Mouse (Mus musculus): ENCODE measurements around the gene Rab1a.
A peak's percentile ranks its signal among the peaks of the same experiment; 100 is the strongest.
"Not testable (repeated sequence)": the region's sequence is repeated elsewhere in the genome, so short reads cannot be mapped to it uniquely, and the experiment has no call there.

Gene Rab1a

DNA sequence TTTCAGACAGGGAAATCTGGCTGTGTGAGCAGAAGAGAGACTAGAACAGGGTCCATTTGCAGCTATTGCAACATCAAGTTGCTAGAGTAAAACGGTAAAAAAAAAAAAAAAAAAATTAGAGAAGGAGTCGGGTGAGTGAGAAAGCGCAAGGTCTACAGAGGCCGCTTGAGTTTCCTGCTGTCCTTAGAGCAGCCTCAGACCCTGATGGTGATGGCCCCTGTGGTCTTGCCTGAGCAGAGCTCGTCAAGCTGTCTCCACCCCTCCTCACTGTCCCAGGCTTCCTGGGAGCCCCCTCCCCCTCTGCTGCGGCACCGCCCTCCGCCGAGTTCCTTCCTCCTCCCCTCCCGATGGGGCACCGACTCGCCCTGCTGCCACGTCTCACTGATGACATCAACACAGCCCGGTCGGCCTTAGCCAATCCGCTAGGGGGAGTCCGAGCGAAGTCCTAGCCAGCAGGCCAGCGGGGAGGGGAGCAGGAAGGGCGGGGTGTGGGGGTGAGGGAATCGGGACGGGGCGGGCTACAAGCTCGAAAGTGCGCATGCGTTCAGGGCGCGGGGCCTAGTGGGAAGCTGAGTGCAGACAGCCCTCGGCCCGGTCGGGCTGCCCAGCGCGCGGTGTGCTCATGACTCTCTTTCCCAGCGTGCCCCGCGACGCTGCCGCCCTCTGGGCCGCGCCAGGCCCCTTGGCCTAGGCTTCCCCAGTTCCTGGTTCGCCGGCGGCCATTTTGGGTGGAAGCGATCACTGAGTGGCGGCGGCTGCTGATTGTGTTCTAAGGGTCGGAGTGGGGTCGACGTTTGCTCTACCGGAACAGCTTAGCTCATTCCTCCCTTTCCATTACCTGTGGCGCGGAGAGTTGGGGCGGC, at the start of gene Rab1a:
Gene Rab1a (plus strand): TSS at position 720 of the 863 bp plus-strand sequence.
- peak; percentile 95 for DNase-seq (ENCODE audit: extremely low read depth, low read depth)

DNA sequence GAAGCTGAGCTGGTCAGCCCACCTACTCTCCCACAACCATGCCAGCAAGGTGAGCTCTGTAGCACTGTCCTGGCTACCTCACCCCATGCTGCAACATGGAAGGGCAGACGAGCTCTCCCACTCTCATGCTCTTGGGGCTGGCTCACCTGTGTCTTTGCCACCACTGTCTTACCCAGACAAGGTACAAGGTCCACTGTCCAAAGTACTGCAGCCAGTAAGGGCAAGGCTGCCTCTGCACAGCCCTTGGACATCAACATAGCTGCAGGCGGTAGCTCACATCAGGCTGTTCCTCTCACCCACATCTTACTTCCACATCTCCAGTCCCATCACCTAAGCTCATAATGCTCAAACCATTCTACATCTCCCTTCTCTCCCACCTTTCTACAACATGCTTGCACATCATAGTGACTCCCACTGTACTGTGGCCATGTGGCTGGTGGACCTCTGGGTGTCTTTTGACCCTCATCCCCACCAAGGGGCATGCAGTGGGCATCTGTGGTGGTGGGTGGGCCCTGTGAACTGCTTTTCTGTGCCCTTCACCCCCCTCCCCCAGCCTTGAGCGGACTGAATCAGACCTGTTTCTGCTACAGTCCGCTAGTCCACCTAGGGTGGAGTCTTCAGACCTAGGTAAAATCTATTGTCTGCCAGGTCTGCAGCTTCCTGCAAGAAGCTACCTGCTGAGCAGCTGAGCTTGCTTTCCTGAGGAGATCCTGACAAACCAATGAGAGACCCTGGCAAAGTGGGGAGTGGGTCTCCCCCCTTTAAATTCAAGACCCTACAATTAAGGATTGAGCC, 48.9 kb upstream of the Rab1a start:
- DNase-seq (ENCODE audit: extremely low read depth, low read depth) = no peak

DNA sequence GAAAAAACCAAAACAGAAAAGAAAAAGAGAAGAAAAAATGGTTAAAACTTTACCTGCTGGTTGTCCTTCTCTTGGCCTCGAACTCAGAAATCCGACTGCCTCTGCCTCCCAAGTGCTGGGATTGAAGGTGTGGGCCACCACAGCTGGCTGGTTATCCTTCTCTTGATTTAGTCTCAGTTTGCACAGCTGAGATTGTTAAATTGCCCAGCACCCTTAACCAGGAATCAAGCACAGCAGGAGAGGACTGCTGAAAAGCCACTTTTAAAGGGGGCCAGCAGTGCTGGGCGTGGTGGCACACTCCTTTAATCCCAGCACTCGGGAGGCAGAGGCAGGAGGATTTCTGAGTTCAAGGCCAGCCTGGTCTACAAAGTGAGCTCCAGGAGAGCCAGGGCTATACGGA, 47.7 kb upstream of the Rab1a start:
- DNase-seq (ENCODE audit: extremely low read depth, low read depth) = not testable (repeated sequence)

DNA sequence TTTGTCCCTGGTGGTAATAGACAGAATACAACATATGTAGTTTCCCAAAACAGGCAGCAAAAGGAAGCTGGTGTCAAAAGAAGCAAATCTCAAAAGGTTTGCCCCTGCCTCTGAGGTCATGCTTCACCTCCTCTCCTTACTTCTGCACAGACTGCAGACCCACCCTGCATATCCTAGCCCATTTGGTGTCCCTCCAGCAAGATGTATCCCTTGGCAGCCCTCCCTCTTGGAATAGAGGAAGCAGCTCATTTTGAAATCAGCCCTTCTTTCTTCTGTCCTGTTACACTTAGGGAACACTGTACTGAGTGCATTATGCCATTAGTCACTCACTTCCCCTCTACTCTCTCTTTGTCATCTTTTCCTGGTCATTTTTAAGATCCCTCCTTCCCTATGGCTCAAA, 42.4 kb upstream of the Rab1a start:
- no peak for DNase-seq (ENCODE audit: extremely low read depth, low read depth)

DNA sequence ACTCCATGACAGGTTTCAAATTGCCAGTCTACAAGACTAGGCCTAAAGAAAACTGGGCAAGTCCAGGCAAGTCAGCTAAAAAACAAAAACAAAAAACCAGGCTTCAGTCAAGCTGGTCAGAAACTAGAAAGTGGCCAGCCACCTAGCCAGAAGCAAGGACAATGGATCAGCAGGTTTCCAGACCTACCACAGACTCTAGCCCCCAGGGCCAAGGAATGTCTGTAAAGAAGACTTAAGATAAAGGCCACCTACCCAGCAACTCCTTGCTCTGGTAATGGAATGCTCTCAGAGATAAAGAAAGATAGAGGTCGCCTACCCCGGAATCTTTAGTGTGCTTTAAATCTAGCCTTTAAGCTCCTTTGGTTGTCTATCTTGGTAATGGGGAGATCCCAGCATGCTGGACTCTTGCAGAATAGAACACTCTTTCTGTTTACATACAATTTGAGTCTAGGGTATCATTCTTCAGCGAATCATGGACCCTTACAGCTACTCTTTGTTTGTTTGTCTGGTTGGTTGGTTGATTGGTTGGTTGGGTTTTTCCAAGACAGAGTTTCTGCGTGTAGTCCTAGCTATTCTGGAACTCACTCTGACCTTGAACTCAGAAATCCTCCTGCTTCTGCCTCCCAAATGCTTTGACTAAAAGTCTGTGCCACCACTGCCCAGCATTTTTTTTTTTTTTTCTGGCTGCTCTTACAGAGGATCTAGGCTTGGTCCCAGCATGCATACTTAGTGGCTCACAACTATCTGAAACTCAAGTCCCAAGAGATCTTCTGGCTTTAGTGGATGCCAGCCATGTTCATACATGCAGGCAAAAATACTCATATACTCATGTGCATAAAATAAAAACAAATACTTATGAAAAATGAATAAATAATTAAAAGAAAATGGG, 36.0 kb upstream of the Rab1a start:
- no peak for DNase-seq (ENCODE audit: extremely low read depth, low read depth)

DNA sequence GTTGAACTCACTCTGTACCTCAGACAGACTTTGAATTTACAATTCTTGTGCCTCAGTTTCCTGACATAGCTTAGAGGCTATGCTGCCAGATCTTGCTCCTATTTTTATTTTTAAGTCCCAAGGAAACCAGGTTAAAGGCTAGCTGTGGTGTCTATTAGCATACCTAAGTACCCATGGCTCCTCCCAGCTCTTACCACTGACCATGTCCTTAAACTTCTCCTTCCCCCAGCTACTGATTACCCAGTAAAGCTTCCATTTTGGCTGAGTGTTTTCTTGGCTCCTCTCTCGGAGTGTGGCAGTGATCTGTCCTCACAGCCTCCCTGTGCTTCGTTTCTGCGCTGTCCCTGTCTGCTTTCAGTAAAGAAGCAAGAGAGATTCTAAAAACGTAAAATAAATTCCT, 35.2 kb upstream of the Rab1a start:
- no peak for DNase-seq (ENCODE audit: extremely low read depth, low read depth)

DNA sequence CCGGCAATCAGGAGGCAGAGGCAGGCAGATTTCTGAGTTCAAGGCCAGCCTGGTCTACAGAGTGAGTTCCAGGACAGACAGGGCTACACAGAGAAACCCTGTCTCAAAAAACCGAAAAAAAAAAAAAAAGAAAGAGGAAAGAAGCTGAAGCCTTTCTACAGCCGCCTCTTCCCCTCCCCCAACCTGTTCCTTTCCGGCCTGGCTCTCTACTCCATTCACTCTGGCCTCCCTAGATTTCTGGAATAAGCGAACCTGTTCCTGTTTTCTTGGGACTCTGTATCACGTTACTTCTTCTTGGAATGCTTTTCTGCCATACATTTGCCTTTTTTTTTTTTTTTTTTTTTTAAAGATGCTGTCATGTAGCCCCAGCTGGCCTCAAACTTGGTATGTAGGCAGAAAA, 34.8 kb upstream of the Rab1a start:
- not testable (repeated sequence) for DNase-seq (ENCODE audit: extremely low read depth, low read depth)

DNA sequence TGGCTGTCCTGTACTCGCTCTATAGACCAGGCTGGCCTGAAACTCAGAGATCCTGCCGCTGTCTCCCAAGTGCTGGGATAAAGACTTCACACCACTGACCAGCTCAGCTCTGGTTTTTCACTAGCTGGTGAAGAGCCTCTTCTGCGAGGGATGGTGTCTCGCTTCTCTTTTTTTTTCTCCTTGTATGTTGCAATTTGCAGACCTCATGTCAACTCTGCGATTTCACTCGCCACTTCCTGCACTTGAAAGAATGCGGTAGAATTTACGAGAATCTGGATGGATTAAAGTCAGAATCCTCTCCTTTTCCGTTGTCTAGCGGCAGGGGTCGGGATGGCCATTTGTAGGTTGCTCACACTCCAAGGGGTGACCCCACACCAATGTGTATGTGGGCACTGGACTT, 32.3 kb upstream of the Rab1a start:
- no peak for DNase-seq (ENCODE audit: extremely low read depth, low read depth)

DNA sequence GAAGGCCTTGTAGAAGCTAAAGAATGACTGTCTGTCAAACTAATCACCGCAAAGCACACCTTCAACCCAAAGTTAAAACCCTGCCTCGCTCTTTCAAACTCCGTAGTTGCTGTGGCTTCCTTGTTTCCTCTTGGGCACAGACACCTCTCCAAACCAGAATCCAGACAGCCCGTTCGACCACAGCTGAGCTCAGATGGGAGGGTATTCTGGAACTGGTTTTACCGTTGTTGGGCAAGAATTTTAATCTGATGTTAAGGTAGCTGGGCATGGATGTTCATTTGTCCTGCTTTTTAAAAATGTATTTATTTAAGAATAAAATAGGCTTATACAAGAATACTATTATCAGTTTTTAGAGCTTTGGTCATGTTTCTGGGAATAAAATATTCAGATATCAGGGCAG, 14.0 kb upstream of the Rab1a start:
- DNase-seq (ENCODE audit: extremely low read depth, low read depth) = no peak

DNA sequence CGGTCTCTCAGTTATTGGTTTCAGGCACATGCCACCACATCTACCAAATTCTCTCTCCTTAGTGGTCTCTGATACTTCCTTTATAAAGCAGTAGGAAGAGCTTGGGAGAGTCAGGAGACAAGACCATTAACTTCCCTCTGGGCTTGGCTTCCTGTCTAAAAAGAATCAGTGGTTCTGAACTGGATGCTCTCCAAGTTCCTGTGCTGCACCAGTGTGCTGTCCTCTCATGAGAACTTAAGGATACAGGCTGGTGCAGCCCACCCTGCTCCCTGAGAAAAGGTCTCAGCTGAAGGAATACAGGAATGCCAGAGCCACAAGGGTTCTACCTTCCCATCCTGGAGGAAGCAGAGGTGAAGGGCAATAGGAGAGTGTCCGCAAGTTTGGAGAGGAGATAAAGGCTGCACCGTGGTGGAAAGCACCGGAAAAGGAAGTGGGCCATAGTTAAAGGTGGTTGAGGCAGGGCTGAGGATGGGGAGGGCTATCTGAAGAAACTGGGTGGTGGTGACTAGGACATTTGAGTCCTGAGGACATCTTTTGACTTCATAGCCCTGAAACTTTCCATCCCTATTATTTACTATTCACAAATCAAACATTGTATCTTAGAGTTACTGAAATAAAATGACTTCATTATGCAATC, 8.0 kb upstream of the Rab1a start:
- peak; percentile 38 for DNase-seq (ENCODE audit: extremely low read depth, low read depth)

DNA sequence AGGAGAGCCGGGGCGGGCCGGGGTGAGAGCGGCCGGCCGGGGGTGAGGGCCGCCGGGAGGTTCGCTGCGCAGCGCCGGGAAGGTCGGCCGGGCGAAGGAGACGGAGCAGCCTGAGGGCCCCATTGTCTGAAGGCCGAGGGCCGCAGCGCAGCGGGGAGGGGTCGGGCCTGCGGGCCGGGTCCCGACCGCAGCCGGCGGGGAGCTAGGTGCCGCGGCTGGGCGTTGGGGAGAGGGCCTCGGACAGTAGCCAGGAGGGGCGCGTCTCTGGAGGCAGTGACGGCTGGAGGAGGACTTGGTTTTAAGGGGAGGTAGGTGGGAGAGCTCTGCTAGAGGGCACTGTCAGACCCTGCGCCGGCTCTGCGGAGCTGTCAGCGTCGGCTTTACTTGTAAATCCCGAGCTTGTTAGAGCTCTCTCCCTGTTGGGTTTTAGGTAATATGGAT, 449 bp downstream of the Rab1a start:
- DNase-seq (ENCODE audit: extremely low read depth, low read depth) = peak; percentile 8

DNA sequence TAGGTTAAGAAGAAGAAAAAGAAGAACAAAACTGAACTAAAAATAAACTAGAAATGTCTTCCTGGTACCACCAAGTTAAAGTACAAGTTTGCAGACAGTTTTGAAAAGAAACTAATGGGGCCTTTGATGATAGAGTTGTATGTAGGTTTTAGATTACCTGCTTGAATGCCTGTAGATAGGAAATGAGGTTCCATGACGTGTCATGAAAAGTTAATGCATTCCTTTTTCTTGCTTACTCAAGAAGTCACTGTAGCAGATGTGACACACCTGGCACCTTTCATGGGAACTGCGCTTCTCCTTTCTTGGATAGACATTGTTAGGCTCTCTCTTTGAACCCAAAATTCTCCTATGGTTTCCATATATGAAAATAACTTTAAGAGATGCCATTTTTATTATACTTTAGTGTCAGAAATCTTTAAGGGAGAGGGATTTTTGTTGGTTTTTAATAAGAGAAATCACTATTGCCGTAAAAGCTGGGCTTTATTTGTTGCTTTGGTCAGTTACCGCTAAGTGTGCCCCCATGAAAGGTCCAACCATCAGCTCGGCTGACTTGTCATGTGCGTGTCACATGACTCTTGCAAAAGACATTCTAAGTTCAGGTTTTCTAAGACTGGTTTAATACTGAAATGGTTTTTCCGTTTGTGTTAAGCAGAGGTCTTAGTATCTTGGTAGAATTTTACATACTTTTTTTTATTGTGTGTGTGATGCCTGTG, 1.2 kb downstream of the Rab1a start:
- DNase-seq (ENCODE audit: extremely low read depth, low read depth) = peak; percentile 11

DNA sequence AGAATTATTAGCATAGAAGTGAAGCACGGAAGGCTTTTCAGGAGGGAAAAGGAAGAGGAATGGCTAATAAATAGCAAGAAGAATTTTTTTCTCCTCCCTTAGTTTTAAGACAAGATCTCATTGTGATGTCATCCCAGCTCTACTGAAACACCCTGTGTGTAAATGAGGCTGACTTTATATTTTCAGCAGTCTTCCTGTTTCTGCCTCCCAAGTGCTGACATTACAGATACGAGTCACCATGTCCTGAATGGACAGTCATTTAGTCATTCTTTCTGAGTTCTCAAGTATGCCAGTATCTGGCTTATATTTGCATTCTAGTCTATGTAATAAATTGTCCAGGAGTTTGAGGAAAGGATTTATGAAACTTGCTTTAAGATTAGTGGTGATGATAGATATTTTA, 3.1 kb downstream of the Rab1a start:
- no peak for DNase-seq (ENCODE audit: extremely low read depth, low read depth)

DNA sequence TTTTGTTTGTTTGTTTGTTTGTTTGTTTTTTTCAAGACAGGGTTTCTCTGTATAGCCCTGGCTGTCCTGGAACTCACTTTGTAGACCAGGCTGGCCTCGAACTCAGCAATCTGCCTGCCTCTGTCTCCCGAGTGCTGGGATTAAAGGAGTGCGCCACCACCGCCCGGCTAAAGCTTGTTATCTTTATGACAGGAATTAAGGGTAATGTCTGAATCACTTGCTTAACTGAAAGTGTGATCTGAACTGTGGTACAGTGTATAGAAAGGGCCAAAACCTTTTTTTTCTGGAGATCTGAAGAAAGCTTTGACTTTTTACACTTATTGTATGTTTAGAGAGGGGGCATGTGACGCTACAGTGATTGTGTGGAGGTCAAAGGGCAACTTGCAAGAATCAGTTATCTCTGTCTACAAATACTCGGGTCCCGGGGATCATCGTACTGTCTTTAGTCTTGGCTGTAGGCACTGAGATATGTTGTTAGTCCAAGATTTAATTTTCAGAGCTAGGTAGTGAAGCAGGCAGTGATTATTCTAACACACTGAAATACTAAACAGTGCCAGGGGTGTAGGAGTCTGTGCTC, 3.7 kb downstream of the Rab1a start:
- DNase-seq (ENCODE audit: extremely low read depth, low read depth) = no peak

DNA sequence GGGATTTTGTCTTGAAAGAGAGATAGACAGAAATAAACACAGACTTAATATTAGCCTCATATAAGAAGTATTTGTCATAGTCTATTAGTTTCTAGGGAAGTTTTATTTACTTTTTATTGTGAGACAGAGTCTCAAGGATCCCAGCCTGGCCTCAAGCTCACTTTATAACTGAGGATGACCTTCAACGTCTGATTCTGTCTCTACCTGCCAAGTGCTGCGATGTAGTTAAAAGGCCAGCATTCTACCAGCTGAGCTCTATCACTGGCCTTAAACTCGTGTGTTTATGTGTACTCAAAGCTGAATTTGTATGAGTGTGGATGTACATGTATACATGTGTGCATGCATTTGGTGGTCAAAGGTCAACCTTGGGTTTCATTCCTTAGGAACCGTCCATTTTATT, 4.3 kb downstream of the Rab1a start:
- no peak for DNase-seq (ENCODE audit: extremely low read depth, low read depth)

DNA sequence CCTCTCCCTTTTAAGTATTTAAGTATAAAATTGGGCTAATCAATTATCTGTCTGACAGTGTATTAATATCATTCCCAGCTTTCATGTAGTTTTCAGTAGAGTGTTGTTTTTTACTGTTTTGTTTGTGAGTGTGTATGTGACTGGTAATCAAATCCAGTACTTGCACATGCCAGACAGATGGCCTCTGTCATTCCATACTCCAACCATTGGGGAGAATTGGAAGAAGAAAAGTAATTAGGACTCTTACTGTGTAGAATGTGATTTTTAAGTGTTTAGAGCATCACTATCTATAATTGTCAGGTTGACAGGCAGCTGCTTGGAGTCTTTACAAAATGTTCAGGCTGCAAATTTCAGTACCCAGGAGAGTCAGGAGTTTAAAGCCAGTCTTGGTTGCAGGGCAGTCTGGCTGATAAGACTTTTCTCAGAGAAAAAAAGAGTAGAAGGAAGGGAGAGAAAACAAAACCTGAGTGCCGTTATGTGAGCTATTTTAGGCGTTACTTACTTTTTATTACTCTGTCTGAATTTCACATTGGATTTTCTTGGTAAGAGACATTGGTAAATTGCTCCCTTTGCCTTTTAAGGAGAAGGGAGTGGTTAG, 5.5 kb downstream of the Rab1a start:
- DNase-seq (ENCODE audit: extremely low read depth, low read depth) = no peak

DNA sequence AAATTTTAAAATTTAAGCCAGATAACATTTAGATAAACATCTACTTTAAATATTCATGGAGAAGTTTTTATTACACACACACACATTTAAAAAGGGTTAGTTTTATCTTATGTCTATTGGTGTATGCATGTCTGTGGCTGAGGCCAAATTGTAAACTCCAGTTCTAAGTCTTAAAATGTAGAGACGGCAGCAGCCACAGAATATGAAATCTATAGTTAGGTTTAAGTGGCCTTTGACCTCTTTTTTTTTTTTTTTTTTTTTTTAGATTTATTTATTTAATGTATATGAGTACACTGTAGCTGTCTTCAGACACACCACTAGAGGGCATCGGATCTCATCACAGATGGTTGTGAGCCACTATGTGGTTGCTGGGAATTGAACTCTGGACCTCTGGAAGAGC, 6.4 kb downstream of the Rab1a start:
- no peak for DNase-seq (ENCODE audit: extremely low read depth, low read depth)

DNA sequence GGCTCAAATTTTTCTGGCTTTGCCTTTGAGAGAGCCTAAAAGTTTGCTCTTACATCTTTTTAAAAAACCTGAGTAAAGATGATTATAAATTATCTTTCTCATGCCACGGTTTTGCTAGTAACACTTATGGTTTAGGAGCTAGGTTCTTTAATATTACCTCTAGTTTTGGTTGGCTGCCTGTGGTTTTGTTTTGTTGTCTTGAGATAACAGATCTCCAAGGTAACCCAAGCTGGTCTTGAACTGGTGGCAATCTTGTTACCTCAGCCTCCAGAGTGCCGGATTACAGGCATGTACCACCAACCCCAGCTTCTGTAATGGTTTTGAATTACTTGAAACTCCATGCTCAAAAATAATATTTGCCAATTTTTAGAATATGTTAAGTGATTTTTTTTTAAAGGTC, 10.6 kb downstream of the Rab1a start:
- DNase-seq (ENCODE audit: extremely low read depth, low read depth) = no peak

DNA sequence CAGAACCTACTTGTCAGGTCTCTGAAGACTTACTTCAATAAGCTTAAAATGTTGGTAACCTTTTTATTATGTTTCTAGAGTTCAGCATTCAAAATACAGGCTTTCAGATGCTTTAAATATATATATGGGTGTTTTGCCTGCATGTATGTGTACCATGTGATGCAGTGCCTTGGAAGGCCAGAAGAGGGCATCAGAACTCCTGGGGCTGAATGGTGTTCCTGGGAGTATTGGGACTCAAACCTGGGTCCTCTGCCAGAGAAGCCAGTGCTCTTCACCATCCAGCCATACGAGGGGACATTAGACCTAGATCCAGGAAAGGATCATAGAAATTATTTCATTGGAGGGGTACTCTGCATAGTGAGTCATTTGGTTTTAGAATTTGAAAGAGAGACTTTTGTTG, 13.5 kb downstream of the Rab1a start:
- no peak for DNase-seq (ENCODE audit: extremely low read depth, low read depth)

DNA sequence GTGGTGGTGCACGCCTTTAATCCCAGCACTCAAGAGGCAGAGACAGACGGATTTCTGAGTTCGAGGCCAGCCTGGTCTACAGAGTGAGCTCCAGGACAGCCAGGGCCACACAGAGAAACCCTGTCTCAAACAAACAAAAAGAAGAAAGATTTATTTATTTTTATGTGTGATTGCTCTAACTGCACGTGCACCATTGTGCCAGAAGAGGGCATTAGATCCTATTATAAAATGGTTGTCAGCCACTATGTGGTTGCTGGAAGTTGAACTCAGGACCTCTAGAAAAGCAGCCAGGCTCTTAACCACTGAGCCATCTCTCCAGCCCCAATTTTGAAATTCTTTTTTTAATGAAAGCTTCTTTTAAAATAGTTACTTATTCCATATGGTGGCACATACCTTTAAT, 15.2 kb downstream of the Rab1a start:
- no peak for DNase-seq (ENCODE audit: extremely low read depth, low read depth)
